8 mouse cellular contexts compared by ENCODE assay signal in the genomic region with DNA sequence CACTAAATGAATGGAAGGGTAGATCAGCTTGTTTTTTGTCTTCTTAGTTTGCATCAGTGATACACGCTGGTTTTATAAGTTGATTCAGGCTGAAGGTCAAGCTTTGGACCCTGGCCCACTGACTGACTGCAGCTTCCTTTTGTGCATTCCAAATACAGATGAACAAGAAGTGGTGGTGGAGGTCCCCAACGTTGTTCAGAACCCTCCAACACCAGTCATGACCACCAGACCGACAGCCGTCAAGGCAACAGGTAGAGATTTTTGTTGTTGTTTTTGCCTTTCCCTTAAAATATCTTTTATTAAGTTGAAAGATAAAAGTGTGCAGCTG. TPM values are rescaled to one million over a fixed set of nuclear protein-coding genes. Genes with fewer than 3 reads are reported as not detected.
DNase-seq lines count a peak whose midpoint lies in the region; ATAC-seq and TF ChIP-seq lines count a peak whose summit lies in the region.

No protein-coding gene starts in this region.

- no peak for TF ChIP-seq CTCF in lung, adult 2 months (IDR thresholded peaks at IDR 0.05; ENCODE audit: insufficient read depth, low read length)
- TF ChIP-seq CTCF in bone marrow macrophage, adult 2 months (IDR thresholded peaks at IDR 0.05; ENCODE audit: low read depth, low read length): no peak

- DNase-seq in lung, adult 2 months: no peak
- DNase-seq in lung, postnatal 25 days (ENCODE audit: low spot score): no peak
- DNase-seq in retina, embryonic 14.5 days (ENCODE audit: low spot score): peak; percentile 16
- no peak for DNase-seq in spleen, postnatal 10 days (ENCODE audit: low spot score in 2 of 2)

- no peaks in the 10 kb centered on the region for H3K27me3 ChIP-seq in heart, embryonic 13.5 days (replicated peaks)
- no peaks in the 10 kb centered on the region for H3K27me3 ChIP-seq in limb, embryonic 12.5 days

- peaks cover 34% of the 10 kb centered on the region for H3K36me3 ChIP-seq in heart, embryonic 13.5 days
- peaks cover 36% of the 10 kb centered on the region for H3K36me3 ChIP-seq in limb, embryonic 12.5 days

- peak overlapping the region; percentile 1; the same call in 1 of the 2 replicates for H3K27ac ChIP-seq in bone marrow macrophage, adult 2 months (ENCODE audit: insufficient read depth, low read depth, low read length)
- H3K27ac ChIP-seq in heart, embryonic 13.5 days (replicated peaks): peak overlapping the region; percentile 99
- H3K27ac ChIP-seq in limb, embryonic 12.5 days: no peak overlapping the region; the same call in 1 of the 2 replicates

- peak overlapping the region; percentile 89 for H3K4me2 ChIP-seq in heart, embryonic 13.5 days
- peak overlapping the region; percentile 79 for H3K4me2 ChIP-seq in limb, embryonic 12.5 days

- H3K4me3 ChIP-seq in lung, adult 2 months (replicated peaks; ENCODE audit: extremely low read depth, low read depth, low read length): peak overlapping the region; percentile 100
- H3K4me3 ChIP-seq in bone marrow macrophage, adult 2 months (ENCODE audit: insufficient read depth, low read length): peak overlapping the region; percentile 97
- peak overlapping the region; percentile 90 for H3K4me3 ChIP-seq in heart, embryonic 13.5 days
- H3K4me3 ChIP-seq in limb, embryonic 12.5 days (replicated peaks): peak overlapping the region; percentile 86

- ATAC-seq in heart, embryonic 13.5 days (ENCODE audit: extremely low read depth, insufficient number of reproducible peaks, low FRiP score, low TSS enrichment): no peak
- no peak for ATAC-seq in limb, embryonic 12.5 days (ENCODE audit: insufficient number of reproducible peaks, insufficient read depth, low FRiP score, low TSS enrichment, low read depth)
- no peak for ATAC-seq in erythroid progenitor cell, adult 5-6 weeks (replicated peaks; ENCODE audit: low FRiP score, poor library complexity, severe bottlenecking)

- H3K9me3 ChIP-seq in heart, embryonic 13.5 days: no peaks in the 10 kb centered on the region
- H3K9me3 ChIP-seq in limb, embryonic 12.5 days: no peaks in the 10 kb centered on the region

- 8% methylated on average over 4 of the region's 4 CpGs for WGBS in lung, adult 2 months
- 15% methylated on average over 4 of the region's 4 CpGs for WGBS in heart, embryonic 13.5 days
- 14% methylated on average over 4 of the region's 4 CpGs for WGBS in limb, embryonic 12.5 days

- peaks cover 12% of the 10 kb centered on the region for H3K4me1 ChIP-seq in lung, adult 2 months (ENCODE audit: control insufficient read depth, insufficient read depth, low read length)
- H3K4me1 ChIP-seq in bone marrow macrophage, adult 2 months (ENCODE audit: control insufficient read depth, insufficient read depth, low read length): peaks cover 28% of the 10 kb centered on the region
- peaks cover 29% of the 10 kb centered on the region for H3K4me1 ChIP-seq in heart, embryonic 13.5 days
- peaks cover 19% of the 10 kb centered on the region for H3K4me1 ChIP-seq in limb, embryonic 12.5 days (replicated peaks)

- peak overlapping the region; percentile 93 for H3K9ac ChIP-seq in heart, embryonic 13.5 days
- H3K9ac ChIP-seq in limb, embryonic 12.5 days (replicated peaks): peak overlapping the region; percentile 98

- TF ChIP-seq POLR2A in lung, adult 2 months (IDR thresholded peaks at IDR 0.05; ENCODE audit: borderline replicate concordance, extremely low read depth, low read depth, low read length): no peak
- TF ChIP-seq POLR2A in bone marrow macrophage, adult 2 months (IDR thresholded peaks at IDR 0.05; ENCODE audit: borderline replicate concordance, low read depth, low read length): no peak

RNA-seq across cellular contexts. Expression of gene Fnbp4, which starts 1.3 kb away (rescaled TPM):
- polyA plus RNA-seq in lung, adult 2 months (2012; rRNA removed): 28.4 and 43.3 TPM in 2 replicates
- 112 and 132 TPM in 2 replicates for polyA plus RNA-seq in bone marrow macrophage, adult 2 months (2012; ENCODE audit: insufficient read depth, insufficient read length, missing spikeins)
- polyA plus RNA-seq in heart, embryonic 13.5 days (2015; fragmentation: Nextera tagmentation; extraction: Ambion mirVana): 53.2 and 53.4 TPM in 2 replicates
- 147 TPM in 2 replicates for polyA plus RNA-seq in limb, embryonic 12.5 days (2016; fragmentation: Nextera tagmentation; extraction: Ambion mirVana)
- 134 and 182 TPM in 2 replicates for total RNA-seq in erythroid progenitor cell, adult 5-6 weeks (2015; ENCODE audit: low replicate concordance)
- 329 and 333 TPM in 2 replicates for total RNA-seq in erythroid progenitor cell, adult 5-6 weeks (2017; ENCODE audit: low replicate concordance)

RNA-seq across cellular contexts. Expression of gene Agbl2, which starts 36.0 kb away (rescaled TPM):
- 3.5 and 5.0 TPM in 2 replicates for polyA plus RNA-seq in lung, adult 2 months (2012; rRNA removed)
- polyA plus RNA-seq in bone marrow macrophage, adult 2 months (2012; ENCODE audit: insufficient read depth, insufficient read length, missing spikeins): not detected in 2 replicates
- 1.2 and 1.5 TPM in 2 replicates for polyA plus RNA-seq in heart, embryonic 13.5 days (2015; fragmentation: Nextera tagmentation; extraction: Ambion mirVana)
- 0.59 and 1.1 TPM in 2 replicates for polyA plus RNA-seq in limb, embryonic 12.5 days (2016; fragmentation: Nextera tagmentation; extraction: Ambion mirVana)
- not detected in 2 replicates for total RNA-seq in erythroid progenitor cell, adult 5-6 weeks (2015; ENCODE audit: low replicate concordance)
- not detected in 2 replicates for total RNA-seq in erythroid progenitor cell, adult 5-6 weeks (2017; ENCODE audit: low replicate concordance)
